Mouse (Mus musculus) left cerebral cortex, adult 9 months (tissue): ENCODE measurements around the gene Nop14.
A peak's percentile ranks its signal among the peaks of the same experiment; 100 is the strongest.

Source experiments
- DNase-seq, 2 experiments: peaks; one replicate each; pipeline ENCODE4 v3.0.0; 2022; ENCODE audit warnings: low spot score in 2 of 2

The Nop14 gene

GRCm38 (mm10) chr5:34659686-34660590, at the start of gene Nop14, which contains the start of gene Grk4:
TSS of gene Nop14 (minus strand) at chr5:34660148.
TSS of gene Grk4 (plus strand) at chr5:34660379.
- peak; percentile 100 for DNase-seq

- DNase-seq = no peak
These were observed 48.5 kb upstream of the Nop14 start for GRCm38 (mm10) chr5:34708436-34708835.

- DNase-seq = no peak
These were observed 35.6 kb upstream of the Nop14 start for GRCm38 (mm10) chr5:34695521-34695920.

GRCm38 (mm10) chr5:34692782-34693181, 32.8 kb upstream of the Nop14 start:
- DNase-seq = no peak

GRCm38 (mm10) chr5:34689868-34690267, 29.9 kb upstream of the Nop14 start:
- no peak for DNase-seq

GRCm38 (mm10) chr5:34670280-34670679, 10.3 kb upstream of the Nop14 start:
- DNase-seq = no peak

GRCm38 (mm10) chr5:34669493-34669892, 9.5 kb upstream of the Nop14 start:
- no peak for DNase-seq

GRCm38 (mm10) chr5:34663231-34663630, 3.3 kb upstream of the Nop14 start:
- DNase-seq = no peak

- DNase-seq = no peak
These were observed 2.0 kb upstream of the Nop14 start for GRCm38 (mm10) chr5:34661909-34662308.

GRCm38 (mm10) chr5:34660591-34661130, 713 bp upstream of the Nop14 start:
- DNase-seq = no peak

- DNase-seq = no peak
These were observed 2.4 kb downstream of the Nop14 start for GRCm38 (mm10) chr5:34657556-34657955.

GRCm38 (mm10) chr5:34654881-34655280, 5.1 kb downstream of the Nop14 start:
- no peak for DNase-seq

- DNase-seq = no peak
These were observed 7.0 kb downstream of the Nop14 start for GRCm38 (mm10) chr5:34652961-34653360.

- DNase-seq = peak in 1 of 2 experiments; percentile 68
These were observed 12.4 kb downstream of the Nop14 start for GRCm38 (mm10) chr5:34647581-34647980.

GRCm38 (mm10) chr5:34642932-34643331, 17.0 kb downstream of the Nop14 start:
- peak; percentile 45 to 80 for DNase-seq

- no peak for DNase-seq
These were observed 18.0 kb downstream of the Nop14 start for GRCm38 (mm10) chr5:34641991-34642390.

- DNase-seq = no peak
These were observed 22.3 kb downstream of the Nop14 start for GRCm38 (mm10) chr5:34637591-34638156.

- peak; percentile 55 to 79 for DNase-seq
These were observed 23.3 kb downstream of the Nop14 start, which contains the start of gene Mfsd10 for GRCm38 (mm10) chr5:34636481-34637287. TSS of gene Mfsd10 (minus strand) at chr5:34637212.

- no peak for DNase-seq
These were observed 24.2 kb downstream of the Nop14 start for GRCm38 (mm10) chr5:34635665-34636192.

GRCm38 (mm10) chr5:34634746-34635400, 25.1 kb downstream of the Nop14 start:
- DNase-seq = no peak

- no peak for DNase-seq
These were observed 26.3 kb downstream of the Nop14 start for GRCm38 (mm10) chr5:34633641-34634040.
